Mouse (Mus musculus) midbrain, embryonic 11.5 days (tissue): ENCODE data around the gene Tex22. TPM values are rescaled to one million over a fixed set of nuclear protein-coding genes. Genes with fewer than 3 reads are reported as not detected.

Experiments used
- ATAC-seq: fragments of 200-750 bp; cut with Nextera tagmentation; 2 replicates; pipeline ENCODE4 v1.8.0; 2017; ENCODE audit warnings: moderate TSS enrichment, moderate library complexity; ENCODE audit not compliant: low FRiP score
- DNase-seq: peaks from one replicate; pipeline ENCODE4 v3.0.0; 2015; ENCODE audit warnings: low spot score; ENCODE audit errors: missing footprints
- H3K27ac ChIP-seq: fragments of 300-500 bp; sonication (generic); 2 replicates; pipeline ENCODE4 v1.5.1; 2014; ENCODE audit warnings: low read depth, low read length
- H3K27me3 ChIP-seq: fragments of 300-500 bp; sonication (generic); 2 replicates; pipeline ENCODE4 v1.6.1; 2014; ENCODE audit warnings: mild to moderate bottlenecking, low read length, moderate library complexity, mixed read lengths; ENCODE audit not compliant: control insufficient read depth, insufficient read depth
- H3K36me3 ChIP-seq: fragments of 300-500 bp; sonication (generic); 2 replicates; pipeline ENCODE4 v1.6.1; 2014; ENCODE audit warnings: mild to moderate bottlenecking, low read length, moderate library complexity, mixed read lengths; ENCODE audit not compliant: control insufficient read depth, insufficient read depth
- H3K4me1 ChIP-seq: fragments of 300-500 bp; sonication (generic); 2 replicates; pipeline ENCODE4 v1.6.1; 2014; ENCODE audit warnings: low read length; ENCODE audit not compliant: control insufficient read depth, insufficient read depth
- H3K4me2 ChIP-seq: fragments of 300-500 bp; sonication (generic); 2 replicates; pipeline ENCODE4 v1.6.1; 2014; ENCODE audit warnings: mild to moderate bottlenecking, moderate library complexity
- H3K4me3 ChIP-seq: fragments of 300-500 bp; sonication (generic); 2 replicates; pipeline ENCODE4 v1.5.1; 2014; ENCODE audit warnings: low read depth, low read length
- H3K9ac ChIP-seq: fragments of 300-500 bp; sonication (generic); 2 replicates; pipeline ENCODE4 v1.6.1; 2014; ENCODE audit warnings: low read length
- H3K9me3 ChIP-seq: fragments of 300-500 bp; sonication (generic); 2 replicates; pipeline ENCODE4 v1.6.1; 2016; ENCODE audit warnings: low read length; ENCODE audit not compliant: control insufficient read depth
- WGBS: fragments of 180-500 bp; shearing (Covaris S2); extraction: QIAGEN DNeasy Blood & Tissue Kit; methylation state at CpG from one replicate; pipeline ENCODE4 v1.1.7; 2014; 5-methylcytosine and 5-hydroxymethylcytosine counted together
- polyA plus RNA-seq: library from polyadenylated mRNA; unstranded; fragments of >200 nt; fragmentation: Nextera tagmentation; extraction: Ambion mirVana; gene quantifications from 2 replicates; pipeline ENCODE4 v1.2.1, GENCODE M21; 2014

Gene Tex22
- polyA plus RNA-seq, 1 experiment from 2014 or later: not detected

GRCm38 (mm10) chr12:113032296-113033250 is 41.7 kb upstream of the Tex22 start:
- Histone ChIP-seq H3K4me3 (no peak overlapping the region), H3K27me3 (no peaks in the 10 kb centered on the region), H3K27ac (no peak overlapping the region; the same call in 1 of the 2 replicates), H3K9me3 (no peaks in the 10 kb centered on the region), H3K4me2 (no peak overlapping the region), H3K9ac (0 out of 2 replicates have a peak overlapping the region, but pooled peaks have one; percentile 5), H3K4me1 (peaks cover 17% of the 10 kb centered on the region), H3K36me3 (no peaks in the 10 kb centered on the region)
- DNase-seq (no peak), ATAC-seq (no peak; the same call in 1 of the 2 replicates)
- WGBS: 81% methylated on average over 11 of the region's 11 CpGs

- Histone ChIP-seq H3K4me1 (peaks cover 5% of the 10 kb centered on the region), H3K4me2 (no peak overlapping the region), H3K27me3 (no peaks in the 10 kb centered on the region), H3K4me3 (no peak overlapping the region), H3K9me3 (no peaks in the 10 kb centered on the region), H3K36me3 (no peaks in the 10 kb centered on the region), H3K27ac (no peak overlapping the region), H3K9ac (no peak overlapping the region)
- DNase-seq: no peak
- 90% methylated on average over 2 of the region's 2 CpGs for WGBS
- no peak for ATAC-seq
These were observed 39.2 kb upstream of the Tex22 start for GRCm38 (mm10) chr12:113035093-113035492.

GRCm38 (mm10) chr12:113036996-113037395 is 37.3 kb upstream of the Tex22 start:
- H3K36me3 ChIP-seq: no peaks in the 10 kb centered on the region
- H3K4me2 ChIP-seq: no peak overlapping the region
- no peak for ATAC-seq
- no peaks in the 10 kb centered on the region for H3K27me3 ChIP-seq
- H3K4me1 ChIP-seq: peaks cover 8% of the 10 kb centered on the region
- WGBS: 90% methylated on average over 4 of the region's 4 CpGs
- no peak overlapping the region for H3K4me3 ChIP-seq
- DNase-seq: no peak
- no peaks in the 10 kb centered on the region for H3K9me3 ChIP-seq
- H3K9ac ChIP-seq: no peak overlapping the region
- no peak overlapping the region for H3K27ac ChIP-seq

GRCm38 (mm10) chr12:113038414-113038813 is 35.9 kb upstream of the Tex22 start:
- H3K9me3 ChIP-seq: no peaks in the 10 kb centered on the region
- H3K4me2 ChIP-seq: no peak overlapping the region
- H3K27me3 ChIP-seq: no peaks in the 10 kb centered on the region
- no peak overlapping the region for H3K9ac ChIP-seq
- no peak for ATAC-seq
- 88% methylated on average over 4 of the region's 4 CpGs for WGBS
- DNase-seq: no peak
- H3K36me3 ChIP-seq: no peaks in the 10 kb centered on the region
- H3K27ac ChIP-seq: no peak overlapping the region
- H3K4me1 ChIP-seq: peaks cover 3% of the 10 kb centered on the region
- H3K4me3 ChIP-seq: no peak overlapping the region

- ATAC-seq: peak; percentile 71
- WGBS: 70% methylated on average over 15 of the region's 15 CpGs
- Histone ChIP-seq H3K9ac (no peak overlapping the region), H3K27ac (no peak overlapping the region), H3K4me3 (no peak overlapping the region), H3K4me1 (peaks cover 3% of the 10 kb centered on the region), H3K27me3 (no peaks in the 10 kb centered on the region), H3K36me3 (no peaks in the 10 kb centered on the region; the same call in 1 of the 2 replicates), H3K4me2 (no peak overlapping the region), H3K9me3 (no peaks in the 10 kb centered on the region)
- no peak for DNase-seq
These were observed 32.5 kb upstream of the Tex22 start for GRCm38 (mm10) chr12:113041481-113042439.

- no peak for ATAC-seq
- no peak overlapping the region for H3K4me3 ChIP-seq
- no peaks in the 10 kb centered on the region; the same call in 1 of the 2 replicates for H3K36me3 ChIP-seq
- H3K27me3 ChIP-seq: no peaks in the 10 kb centered on the region
- H3K9ac ChIP-seq: no peak overlapping the region
- DNase-seq: no peak
- H3K9me3 ChIP-seq: no peaks in the 10 kb centered on the region
- no peak overlapping the region for H3K4me2 ChIP-seq
- peaks cover 3% of the 10 kb centered on the region for H3K4me1 ChIP-seq
- WGBS: 88% methylated on average over 2 of the region's 2 CpGs
- no peak overlapping the region for H3K27ac ChIP-seq
These were observed 31.8 kb upstream of the Tex22 start for GRCm38 (mm10) chr12:113042543-113042942.

GRCm38 (mm10) chr12:113044916-113045677 is 29.2 kb upstream of the Tex22 start:
- no peak overlapping the region for H3K27ac ChIP-seq
- peaks cover 6% of the 10 kb centered on the region for H3K36me3 ChIP-seq
- ATAC-seq: no peak

GRCm38 (mm10) chr12:113046861-113047260 is 27.4 kb upstream of the Tex22 start:
- peaks cover 13% of the 10 kb centered on the region for H3K36me3 ChIP-seq
- DNase-seq: no peak
- WGBS: 92% methylated on average over 15 of the region's 15 CpGs
- ATAC-seq: no peak
- H3K27ac ChIP-seq: no peak overlapping the region
- no peak overlapping the region for H3K9ac ChIP-seq
- no peak overlapping the region for H3K4me3 ChIP-seq
- no peaks in the 10 kb centered on the region for H3K9me3 ChIP-seq
- no peak overlapping the region for H3K4me2 ChIP-seq
- no peaks in the 10 kb centered on the region for H3K4me1 ChIP-seq
- H3K27me3 ChIP-seq: no peaks in the 10 kb centered on the region

More at GRCm38 (mm10) chr12:113044916-113045677, 29.2 kb upstream of the Tex22 start:
- no peaks in the 10 kb centered on the region for H3K9me3 ChIP-seq
- H3K9ac ChIP-seq: no peak overlapping the region
- no peaks in the 10 kb centered on the region for H3K27me3 ChIP-seq
- WGBS: 83% methylated on average over 3 of the region's 3 CpGs
- DNase-seq: no peak
- H3K4me2 ChIP-seq: no peak overlapping the region
- no peak overlapping the region for H3K4me3 ChIP-seq
- H3K4me1 ChIP-seq: peaks cover 3% of the 10 kb centered on the region
